Mouse (Mus musculus): ENCODE data around the gene Micu1.
"Not testable (repeated sequence)": the region's sequence is repeated elsewhere in the genome, so short reads cannot be mapped to it uniquely, and the experiment has no call there.

The Micu1 gene

GRCm38 (mm10) chr10:59857157-59857556 is 154.9 kb downstream of the Micu1 start:
- no peak for DNase-seq (ENCODE audit: low read depth)

GRCm38 (mm10) chr10:59860684-59861083 is 158.4 kb downstream of the Micu1 start:
- DNase-seq (ENCODE audit: low read depth), result no peak

- peak; percentile 32 for DNase-seq (ENCODE audit: low read depth)
Measured at GRCm38 (mm10) chr10:59861201-59861600, 158.9 kb downstream of the Micu1 start.

- no peak for DNase-seq (ENCODE audit: low read depth)
Measured at GRCm38 (mm10) chr10:59862816-59863440, 160.7 kb downstream of the Micu1 start.

GRCm38 (mm10) chr10:59863620-59864019 is 161.3 kb downstream of the Micu1 start:
- DNase-seq (ENCODE audit: low read depth), result peak; percentile 58

- DNase-seq (ENCODE audit: low read depth), result peak; percentile 84
Measured at GRCm38 (mm10) chr10:59864232-59864875, 162.1 kb downstream of the Micu1 start.

- DNase-seq (ENCODE audit: low read depth), result peak; percentile 95
Measured at GRCm38 (mm10) chr10:59864884-59865726, 162.8 kb downstream of the Micu1 start.

- no peak for DNase-seq (ENCODE audit: low read depth)
Measured at GRCm38 (mm10) chr10:59868266-59868665, 166.0 kb downstream of the Micu1 start.

GRCm38 (mm10) chr10:59870038-59870437 is 167.8 kb downstream of the Micu1 start:
- no peak for DNase-seq (ENCODE audit: low read depth)

GRCm38 (mm10) chr10:59872651-59873050 is 170.4 kb downstream of the Micu1 start:
- DNase-seq (ENCODE audit: low read depth), result not testable (repeated sequence)

- DNase-seq (ENCODE audit: low read depth), result no peak
Measured at GRCm38 (mm10) chr10:59873206-59873605, 170.9 kb downstream of the Micu1 start.

GRCm38 (mm10) chr10:59873613-59874012 is 171.3 kb downstream of the Micu1 start:
- no peak for DNase-seq (ENCODE audit: low read depth)

- DNase-seq (ENCODE audit: low read depth), result no peak
Measured at GRCm38 (mm10) chr10:59875396-59875795, 173.1 kb downstream of the Micu1 start.

GRCm38 (mm10) chr10:59876698-59877097 is 174.4 kb downstream of the Micu1 start:
- not testable (repeated sequence) for DNase-seq (ENCODE audit: low read depth)

- DNase-seq (ENCODE audit: low read depth), result no peak
Measured at GRCm38 (mm10) chr10:59877421-59878117, 175.3 kb downstream of the Micu1 start.

GRCm38 (mm10) chr10:59878823-59879222 is 176.5 kb downstream of the Micu1 start:
- DNase-seq (ENCODE audit: low read depth), result no peak

- DNase-seq (ENCODE audit: low read depth), result peak; percentile 97
Measured at GRCm38 (mm10) chr10:59879255-59880028, 177.2 kb downstream of the Micu1 start, which contains the start of gene Dnajb12. Dnajb12 (plus strand) TSS chr10:59879556.

GRCm38 (mm10) chr10:59880029-59880386 is 177.7 kb downstream of the Micu1 start:
- DNase-seq (ENCODE audit: low read depth), result no peak

GRCm38 (mm10) chr10:59880837-59881236 is 178.6 kb downstream of the Micu1 start:
- no peak for DNase-seq (ENCODE audit: low read depth)

GRCm38 (mm10) chr10:59884327-59885173 is 182.3 kb downstream of the Micu1 start:
- no peak for DNase-seq (ENCODE audit: low read depth)
